Mouse (Mus musculus) intestine, embryonic 16.5 days (tissue): ENCODE measurements around the gene Isoc2a. TPM values are rescaled to one million over a fixed set of nuclear protein-coding genes. Genes with fewer than 3 reads are reported as not detected.

ENCODE experiments used
- ATAC-seq: fragments of 200-750 bp; cut with Nextera tagmentation; 2 replicates; pipeline ENCODE4 v1.8.0; 2017; ENCODE audit warnings: moderate TSS enrichment, moderate library complexity
- H3K27ac ChIP-seq: fragments of 300-500 bp; sonication (generic); 2 replicates; pipeline ENCODE4 v1.5.1; 2014; ENCODE audit warnings: mild to moderate bottlenecking, low read length
- H3K27me3 ChIP-seq: fragments of 300-500 bp; sonication (generic); replicated peaks from 2 replicates; pipeline ENCODE4 v1.6.1; 2014; ENCODE audit warnings: low read length, control low read depth, mixed read lengths; ENCODE audit not compliant: control insufficient read depth, insufficient read depth
- H3K36me3 ChIP-seq: fragments of 300-500 bp; sonication (generic); 2 replicates; pipeline ENCODE4 v1.6.1; 2014; ENCODE audit warnings: low read length, control low read depth; ENCODE audit not compliant: control insufficient read depth, insufficient read depth
- H3K4me1 ChIP-seq: fragments of 300-500 bp; sonication (generic); 2 replicates; pipeline ENCODE4 v1.6.1; 2014; ENCODE audit warnings: low read length, control low read depth, mixed read lengths; ENCODE audit not compliant: control insufficient read depth, insufficient read depth
- H3K4me2 ChIP-seq: fragments of 300-500 bp; sonication (generic); 2 replicates; pipeline ENCODE4 v1.6.1; 2014; ENCODE audit warnings: low read depth, low read length, control low read depth
- H3K4me3 ChIP-seq: fragments of 300-500 bp; sonication (generic); 2 replicates; pipeline ENCODE4 v1.5.1; 2014; ENCODE audit warnings: mild to moderate bottlenecking, low read length
- H3K9ac ChIP-seq: fragments of 300-500 bp; sonication (generic); 2 replicates; pipeline ENCODE4 v1.6.1; 2014; ENCODE audit warnings: low read depth, low read length
- H3K9me3 ChIP-seq: fragments of 300-500 bp; sonication (generic); 2 replicates; pipeline ENCODE4 v1.6.1; 2016; ENCODE audit warnings: low read length, control low read depth; ENCODE audit not compliant: control insufficient read depth
- WGBS: fragments of 180-500 bp; shearing (Covaris S2); extraction: QIAGEN DNeasy Blood & Tissue Kit; methylation state at CpG from one replicate; pipeline ENCODE4 v1.1.7; 2014; 5-methylcytosine and 5-hydroxymethylcytosine counted together
- polyA plus RNA-seq: library from polyadenylated mRNA; unstranded; fragments of >200 nt; fragmentation: Nextera tagmentation; extraction: Ambion mirVana; gene quantifications from 2 replicates; pipeline ENCODE4 v1.2.1, GENCODE M21; 2015

Isoc2a gene
- polyA plus RNA-seq, 1 experiment from 2014 or later: 1.4 TPM

DNA sequence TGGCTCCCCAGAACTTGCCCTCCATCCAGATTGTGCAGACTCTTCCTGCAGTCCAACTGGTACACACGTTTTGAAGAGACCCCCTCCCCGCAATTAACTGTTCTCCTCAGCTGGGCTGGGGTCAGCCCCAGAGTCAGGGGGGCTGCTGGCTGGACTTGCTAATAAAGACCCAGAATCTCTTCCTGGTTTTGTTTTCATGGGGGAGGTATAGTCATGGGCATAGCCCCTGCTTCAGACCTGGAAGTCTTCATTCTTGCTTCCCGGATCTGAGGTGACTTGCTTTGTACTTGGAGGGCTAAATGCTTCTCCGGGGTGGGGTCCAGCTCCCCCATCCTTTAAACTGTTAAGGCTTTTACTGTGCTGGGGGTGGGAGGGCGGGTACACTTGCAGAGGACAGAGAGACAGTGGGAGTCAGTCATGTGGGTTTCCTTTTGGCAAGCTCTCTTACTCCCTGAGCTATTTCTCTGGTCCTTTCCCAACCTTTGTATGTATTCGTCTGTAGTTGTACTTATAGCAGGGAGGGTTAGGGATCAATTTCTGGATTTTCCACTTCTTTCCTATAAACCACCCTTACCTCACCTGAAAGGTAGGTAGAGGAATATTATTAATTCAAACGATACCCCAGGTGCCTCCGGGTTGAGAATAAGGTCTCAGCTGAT is 45.0 kb downstream of the Isoc2a start, which contains the start of gene Nat14:
TSS of gene Nat14 (plus strand) at position 205 of the 659 bp plus-strand sequence.
- peak within 1 kb of the TSS; percentile 66 for H3K27ac ChIP-seq
- peaks cover 21% of the 10 kb centered on the region for H3K36me3 ChIP-seq
- peak within 1 kb of the TSS; percentile 56 for H3K4me2 ChIP-seq
- H3K27me3 ChIP-seq: no peaks in the 10 kb centered on the region; the same call in 1 of the 2 replicates
- peaks cover 41% of the 10 kb centered on the region for H3K4me1 ChIP-seq
- WGBS: 35% methylated on average over 8 of the region's 8 CpGs
- no peak for ATAC-seq
- no peaks in the 10 kb centered on the region for H3K9me3 ChIP-seq
- peak within 1 kb of the TSS; percentile 69; the same call in 1 of the 2 replicates for H3K9ac ChIP-seq
- peak within 1 kb of the TSS; percentile 21 for H3K4me3 ChIP-seq

DNA sequence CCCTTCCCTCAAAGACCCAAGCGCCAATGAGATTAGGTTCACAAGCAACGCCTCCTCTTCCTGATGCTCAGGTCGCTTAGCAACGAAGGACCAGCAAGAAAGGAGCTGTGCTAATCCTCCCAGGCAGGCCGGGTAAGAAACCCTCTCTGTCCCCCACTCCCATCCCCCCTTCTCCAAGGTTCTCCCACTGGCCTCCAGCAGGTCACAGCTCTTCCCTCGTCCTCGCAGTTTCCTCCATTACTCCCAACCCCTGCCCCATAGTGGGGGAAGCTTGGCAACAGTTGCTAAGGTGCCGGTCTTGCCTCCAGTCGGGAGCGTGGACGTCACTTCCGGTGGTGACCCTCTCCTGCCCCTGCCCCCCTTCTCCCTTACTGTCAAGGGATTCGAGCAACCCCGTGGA is 45.6 kb downstream of the Isoc2a start:
- Histone ChIP-seq H3K27ac (peak overlapping the region; percentile 43; the same call in 1 of the 2 replicates), H3K4me3 (peak overlapping the region; percentile 21), H3K9me3 (no peaks in the 10 kb centered on the region), H3K36me3 (peaks cover 21% of the 10 kb centered on the region), H3K4me1 (peaks cover 42% of the 10 kb centered on the region), H3K4me2 (peak overlapping the region; percentile 56), H3K9ac (peak overlapping the region; percentile 69; the same call in 1 of the 2 replicates), H3K27me3 (no peaks in the 10 kb centered on the region; the same call in 1 of the 2 replicates)
- ATAC-seq: peak; percentile 14
- 1% methylated on average over 14 of the region's 14 CpGs for WGBS

DNA sequence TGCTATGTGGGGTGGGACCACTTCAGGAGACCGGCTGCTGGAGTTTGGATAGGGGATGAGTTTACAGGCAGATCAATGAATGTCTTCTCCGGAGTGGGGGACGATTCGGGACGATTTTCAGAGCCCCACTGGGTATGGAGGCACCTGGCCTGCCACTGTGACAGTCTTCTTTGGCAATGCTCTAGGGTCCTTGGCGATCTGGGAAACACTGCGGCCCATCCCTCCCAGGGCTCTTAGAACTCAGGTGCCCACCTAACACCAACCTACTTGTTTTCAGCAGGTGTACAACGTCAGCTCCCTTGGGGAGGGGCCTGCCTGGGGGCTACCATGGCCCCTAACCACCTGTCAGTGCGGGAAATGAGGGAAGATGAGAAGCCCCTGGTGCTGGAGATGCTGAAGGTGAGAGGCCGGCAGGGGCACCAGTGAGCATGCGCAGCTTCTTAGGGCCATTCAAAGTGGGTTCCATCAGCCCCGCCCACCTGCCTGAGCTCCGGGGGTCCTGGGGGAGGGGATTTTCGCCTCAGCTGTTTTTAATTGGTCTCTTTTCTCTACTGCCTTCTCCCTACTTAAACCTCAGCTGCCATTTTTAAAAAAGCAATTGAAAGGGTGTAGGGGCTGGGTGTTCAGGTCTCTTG is 46.1 kb downstream of the Isoc2a start:
- H3K27me3 ChIP-seq: no peaks in the 10 kb centered on the region; the same call in 1 of the 2 replicates
- peak overlapping the region; percentile 69 for H3K9ac ChIP-seq
- WGBS: 3% methylated on average over 14 of the region's 14 CpGs
- no peak for ATAC-seq
- H3K27ac ChIP-seq: peak overlapping the region; percentile 91; the same call in 1 of the 2 replicates
- H3K4me3 ChIP-seq: peak overlapping the region; percentile 21
- peaks cover 42% of the 10 kb centered on the region for H3K4me1 ChIP-seq
- H3K36me3 ChIP-seq: peaks cover 21% of the 10 kb centered on the region
- peak overlapping the region; percentile 56 for H3K4me2 ChIP-seq
- H3K9me3 ChIP-seq: no peaks in the 10 kb centered on the region

DNA sequence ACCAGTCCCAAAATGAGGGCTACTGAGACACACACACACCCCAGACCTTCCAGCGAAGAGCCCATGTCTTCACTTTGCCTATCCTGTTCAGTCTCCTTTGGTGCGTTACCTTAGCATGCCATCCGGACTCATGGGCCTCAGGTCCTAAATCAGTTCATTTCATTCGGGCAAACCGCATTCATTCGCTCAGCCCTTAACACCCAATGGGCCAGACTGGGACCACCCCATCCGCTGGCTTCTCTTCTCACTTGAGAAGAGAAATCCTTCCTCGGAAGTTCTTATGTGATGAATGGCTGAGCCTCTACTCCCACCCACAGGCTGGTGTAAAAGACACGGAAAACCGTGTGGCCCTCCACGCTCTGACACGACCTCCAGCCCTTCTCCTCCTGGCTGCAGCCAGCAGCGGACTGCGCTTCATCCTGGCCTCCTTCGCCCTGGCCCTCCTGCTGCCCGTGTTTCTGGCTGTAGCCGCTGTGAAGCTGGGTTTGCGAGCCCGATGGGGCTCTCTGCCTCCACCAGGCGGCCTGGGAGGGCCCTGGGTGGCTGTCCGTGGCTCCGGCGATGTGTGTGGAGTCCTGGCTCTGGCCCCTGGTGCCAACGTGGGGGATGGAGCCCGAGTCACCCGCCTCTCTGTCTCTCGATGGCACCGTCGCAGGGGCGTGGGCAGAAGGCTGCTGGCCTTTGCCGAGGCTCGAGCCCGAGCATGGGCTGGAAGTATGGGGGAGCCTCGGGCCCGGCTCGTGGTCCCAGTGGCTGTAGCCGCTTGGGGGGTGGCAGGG is 46.8 kb downstream of the Isoc2a start:
- H3K27me3 ChIP-seq: no peaks in the 10 kb centered on the region; the same call in 1 of the 2 replicates
- peak overlapping the region; percentile 56 for H3K4me2 ChIP-seq
- H3K4me3 ChIP-seq: peak overlapping the region; percentile 24
- H3K4me1 ChIP-seq: peaks cover 42% of the 10 kb centered on the region
- H3K27ac ChIP-seq: peak overlapping the region; percentile 91
- H3K9ac ChIP-seq: peak overlapping the region; percentile 69
- peak; percentile 19; the same call in 1 of the 2 replicates for ATAC-seq
- no peaks in the 10 kb centered on the region for H3K9me3 ChIP-seq
- WGBS: 7% methylated on average over 37 of the region's 37 CpGs
- peaks cover 21% of the 10 kb centered on the region for H3K36me3 ChIP-seq

DNA sequence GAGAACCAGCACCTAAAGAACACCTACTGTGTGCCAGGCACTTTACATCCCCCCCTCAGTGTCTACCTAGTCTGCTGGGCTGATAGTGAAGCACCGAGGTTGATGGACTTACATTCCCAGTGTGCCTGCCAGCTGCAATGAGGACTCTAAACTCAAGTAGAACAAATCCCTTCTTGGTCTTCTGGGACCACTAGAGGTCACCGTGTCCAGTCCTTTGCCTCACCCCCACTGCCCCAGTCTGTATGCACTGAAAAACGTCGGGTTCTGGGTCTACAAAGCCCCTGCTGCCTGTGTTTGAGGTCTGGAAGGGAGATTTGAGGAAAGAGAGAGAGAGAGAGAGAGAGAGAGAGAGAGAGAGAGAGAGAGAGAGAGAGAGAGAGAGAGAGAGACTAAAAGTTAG is 47.5 kb downstream of the Isoc2a start:
- no peaks in the 10 kb centered on the region; the same call in 1 of the 2 replicates for H3K27me3 ChIP-seq
- H3K4me2 ChIP-seq: peak overlapping the region; percentile 56
- ATAC-seq: no peak
- H3K9me3 ChIP-seq: no peaks in the 10 kb centered on the region
- peaks cover 42% of the 10 kb centered on the region for H3K4me1 ChIP-seq
- H3K27ac ChIP-seq: peak overlapping the region; percentile 91
- H3K9ac ChIP-seq: peak overlapping the region; percentile 69
- under 1% methylated on average over 4 of the region's 4 CpGs for WGBS
- H3K4me3 ChIP-seq: no peak overlapping the region
- H3K36me3 ChIP-seq: peaks cover 15% of the 10 kb centered on the region

DNA sequence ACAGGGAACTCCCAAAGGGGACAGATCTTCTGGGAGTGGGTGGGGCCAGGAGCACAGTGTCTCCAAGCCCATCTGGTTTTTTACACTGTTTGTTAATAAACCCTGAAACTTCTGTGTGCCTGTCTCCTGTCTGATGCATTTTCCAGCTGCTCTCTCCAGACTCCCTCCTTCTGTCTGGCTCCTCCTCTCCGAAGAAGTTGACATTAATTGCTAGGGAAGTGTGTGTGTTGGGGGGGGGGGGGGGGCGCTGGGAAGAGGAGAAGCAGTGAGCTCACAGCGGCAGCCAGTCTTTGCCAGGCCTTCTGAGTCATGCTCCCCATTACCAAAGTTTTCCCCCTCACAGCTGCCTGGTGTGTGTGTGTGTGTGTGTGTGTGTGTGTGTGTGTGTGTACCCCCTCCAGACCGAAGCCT is 47.9 kb downstream of the Isoc2a start:
- Histone ChIP-seq H3K4me2 (0 out of 2 replicates have a peak overlapping the region, but pooled peaks have one; percentile 56), H3K36me3 (peaks cover 11% of the 10 kb centered on the region), H3K4me3 (no peak overlapping the region), H3K27me3 (no peaks in the 10 kb centered on the region; the same call in 1 of the 2 replicates), H3K27ac (peak overlapping the region; percentile 91), H3K9me3 (no peaks in the 10 kb centered on the region), H3K4me1 (peaks cover 42% of the 10 kb centered on the region), H3K9ac (no peak overlapping the region)
- 4% methylated on average over 4 of the region's 4 CpGs for WGBS
- ATAC-seq: peak; percentile 30

DNA sequence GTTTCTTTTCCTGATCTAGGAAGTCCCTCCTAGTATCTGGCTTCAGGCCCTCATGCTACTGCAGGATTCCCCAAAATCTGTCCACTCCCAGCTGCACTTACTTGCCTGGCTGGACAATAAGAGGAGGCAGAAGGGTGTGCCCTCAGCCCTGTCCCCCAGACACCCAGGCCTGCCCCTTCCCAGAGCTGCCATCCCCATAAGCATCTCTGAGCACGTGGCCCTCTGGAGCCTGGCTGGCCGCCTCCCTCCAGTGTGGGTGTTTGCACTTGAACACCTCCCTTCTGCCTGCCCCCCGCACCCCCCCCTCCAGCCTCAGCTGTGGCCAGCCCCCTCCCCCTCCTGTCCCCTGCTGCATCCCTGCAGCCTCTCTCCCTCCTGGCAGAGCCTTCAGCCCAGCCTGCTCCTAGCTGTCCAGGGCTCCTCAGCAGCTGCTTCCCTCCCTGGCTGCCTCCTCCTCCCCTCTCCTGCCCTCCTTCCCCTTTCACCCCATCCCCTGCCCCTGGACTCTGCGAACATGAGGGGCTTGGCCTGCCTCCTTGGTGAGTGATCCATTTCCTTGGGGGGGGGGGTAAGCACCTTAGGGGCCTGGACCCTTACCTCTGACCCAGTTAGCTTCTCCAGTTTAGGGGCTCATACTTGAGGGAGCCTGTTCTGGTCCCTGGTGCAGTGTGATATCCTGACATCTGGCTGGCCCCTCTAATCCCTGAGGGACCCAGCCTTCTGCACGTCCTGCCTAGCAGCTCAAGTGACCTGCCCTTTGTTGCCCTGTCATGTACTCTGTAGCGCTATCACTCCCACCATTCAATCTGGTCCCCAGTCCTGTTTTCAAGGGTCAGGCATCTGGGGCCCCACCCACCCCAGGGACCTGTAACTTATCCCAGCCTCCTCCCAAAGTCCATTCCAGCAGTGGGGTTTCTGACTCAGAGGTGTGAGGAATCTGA is 48.8 kb downstream of the Isoc2a start, which contains the start of gene Ssc5d:
TSS of gene Ssc5d (plus strand) at position 345 of the 941 bp plus-strand sequence.
- Histone ChIP-seq H3K4me1 (peaks cover 42% of the 10 kb centered on the region), H3K27ac (peak within 1 kb of the TSS; percentile 91), H3K4me3 (no peak within 1 kb of the TSS), H3K9me3 (no peaks in the 10 kb centered on the region), H3K36me3 (peaks cover 3% of the 10 kb centered on the region), H3K9ac (peak within 1 kb of the TSS; percentile 69), H3K4me2 (0 out of 2 replicates have a peak within 1 kb of the TSS, but pooled peaks have one; percentile 56), H3K27me3 (no peaks in the 10 kb centered on the region; the same call in 1 of the 2 replicates)
- 14% methylated on average over 6 of the region's 6 CpGs for WGBS
- peak; percentile 63 for ATAC-seq

DNA sequence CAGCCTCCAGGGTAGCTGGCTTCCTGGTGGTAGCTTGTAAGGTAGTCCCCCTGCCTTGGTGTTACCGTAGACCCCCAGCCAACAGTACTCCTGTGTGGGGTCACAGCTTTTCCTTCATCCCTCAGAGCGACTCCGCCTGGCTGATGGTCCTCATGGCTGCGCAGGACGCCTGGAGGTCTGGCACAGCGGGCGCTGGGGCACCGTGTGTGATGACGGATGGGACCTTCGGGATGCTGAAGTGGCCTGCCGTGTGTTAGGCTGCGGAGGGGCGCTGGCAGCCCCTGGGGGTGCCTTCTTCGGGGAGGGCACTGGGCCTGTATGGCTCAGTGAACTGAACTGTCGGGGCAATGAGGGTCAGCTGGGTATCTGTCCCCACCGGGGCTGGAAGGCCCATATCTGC is 49.9 kb downstream of the Isoc2a start:
- Histone ChIP-seq H3K27me3 (no peaks in the 10 kb centered on the region; the same call in 1 of the 2 replicates), H3K27ac (0 out of 2 replicates have a peak overlapping the region, but pooled peaks have one; percentile 89), H3K4me2 (no peak overlapping the region), H3K36me3 (no peaks in the 10 kb centered on the region; the same call in 1 of the 2 replicates), H3K9ac (peak overlapping the region; percentile 37; the same call in 1 of the 2 replicates), H3K4me1 (peaks cover 42% of the 10 kb centered on the region), H3K4me3 (no peak overlapping the region), H3K9me3 (no peaks in the 10 kb centered on the region)
- no peak for ATAC-seq
- WGBS: 77% methylated on average over 16 of the region's 16 CpGs
